Mouse (Mus musculus): ENCODE measurements around the gene Nbeal2.

Nbeal2 gene

GRCm38 (mm10) chr9:110582161-110582560, 71.8 kb downstream of the Nbeal2 start:
- DNase-seq (ENCODE audit: low read depth, low spot score), result no peak
